Mouse (Mus musculus) ES-E14 (cell line): ENCODE measurements around the gene Golga2. TPM values are rescaled to one million over a fixed set of nuclear protein-coding genes. Genes with fewer than 3 reads are reported as not detected.
A peak's percentile ranks its signal among the peaks of the same experiment; 100 is the strongest.

ENCODE experiments used
- DNase-seq: peaks from one replicate; pipeline ENCODE4 v3.0.0-alpha.2; 2013; ENCODE audit warnings: low read depth, low spot score
- H3K27ac ChIP-seq: 2 replicates; pipeline ENCODE4 v1.5.1; 2012; ENCODE audit warnings: low read depth, mild to moderate bottlenecking, low read length, moderate library complexity, mixed read lengths; ENCODE audit not compliant: poor library complexity, insufficient read depth, severe bottlenecking
- H3K36me3 ChIP-seq: 2 replicates; pipeline ENCODE4 v1.6.1; 2012; ENCODE audit warnings: mild to moderate bottlenecking, low read length, moderate library complexity, mixed read lengths; ENCODE audit not compliant: control insufficient read depth, poor library complexity, insufficient read depth, severe bottlenecking
- H3K4me1 ChIP-seq, 2 experiments: fragments of 150-350 bp in 1 of 2; sonication (generic) in 1 of 2; 2 replicates each; pipeline ENCODE4 v1.6.1; 2012; ENCODE audit warnings: low read length in 2 of 2, mild to moderate bottlenecking in 1 of 2, mixed read lengths in 1 of 2; ENCODE audit not compliant: control insufficient read depth in 2 of 2, insufficient read depth in 2 of 2, poor library complexity in 1 of 2
- H3K4me3 ChIP-seq, 2 experiments: fragments of 150-350 bp in 1 of 2; sonication (generic) in 1 of 2; 2 replicates each; pipeline ENCODE4 v1.5.1; 2012; ENCODE audit warnings: low read length in 2 of 2, low read depth in 1 of 2, mild to moderate bottlenecking in 1 of 2, mixed read lengths in 1 of 2; ENCODE audit not compliant: insufficient read depth in 1 of 2, poor library complexity in 1 of 2, severe bottlenecking in 1 of 2
- H3K9ac ChIP-seq: 2 replicates; pipeline ENCODE4 v1.6.1; 2012; ENCODE audit warnings: low read depth, mild to moderate bottlenecking, low read length, mixed read lengths; ENCODE audit not compliant: poor library complexity, insufficient read depth, severe bottlenecking
- H3K9me3 ChIP-seq: fragments of 150-350 bp; sonication (generic); 2 replicates; pipeline ENCODE4 v1.6.1; 2012; ENCODE audit warnings: low read depth, mild to moderate bottlenecking, low read length; ENCODE audit not compliant: control insufficient read depth, insufficient read depth
- CHD2 ChIP-seq: IDR thresholded peaks from 2 replicates; pipeline ENCODE4 v1.6.1; 2014; ENCODE audit warnings: mild to moderate bottlenecking, low read depth, low read length, inconsistent platforms
- HCFC1 ChIP-seq: IDR thresholded peaks from 2 replicates; pipeline ENCODE4 v1.6.1; 2012; ENCODE audit warnings: low read length, inconsistent platforms, borderline replicate concordance; ENCODE audit not compliant: insufficient read depth
- MAFK ChIP-seq: IDR thresholded peaks from 2 replicates; pipeline ENCODE4 v1.6.1; 2014; ENCODE audit warnings: mild to moderate bottlenecking, low read depth, low read length, inconsistent platforms; ENCODE audit not compliant: insufficient read depth
- ZC3H11A ChIP-seq: IDR thresholded peaks from 2 replicates; pipeline ENCODE4 v1.6.1; 2012; ENCODE audit warnings: low read depth, mild to moderate bottlenecking, inconsistent platforms, low read length, borderline replicate concordance
- ZNF384 ChIP-seq: IDR thresholded peaks from 2 replicates; pipeline ENCODE4 v1.6.1; 2012; ENCODE audit warnings: low read depth, low read length, inconsistent platforms
- in situ Hi-C, 2 experiments: fragments of 600-800 bp; cut with MboI; formaldehyde crosslinking; loops; one replicate each; pipeline ENCODE4 v1.15.1; 2025; ENCODE audit warnings: low sequenced_read_pairs in 2 of 2, inconsistent platforms in 1 of 2; ENCODE audit not compliant: unreplicated experiment in 2 of 2
- total RNA-seq: library from RNA; depleted of rRNA; stranded (reverse); fragments of 300-350 nt; gene quantifications from 2 replicates; pipeline ENCODE4 v1.2.3, GENCODE M21; 2012

Gene Golga2
- total RNA-seq, 1 experiment, result 42.2 TPM

GRCm38 (mm10) chr2:32302952-32303351 lies 15.8 kb downstream of the Golga2 start:
- in situ Hi-C loops, result no loop called here
- no peak for DNase-seq
- no peak overlapping the region for H3K27ac ChIP-seq
- H3K9ac ChIP-seq, result no peak overlapping the region
- H3K9me3 ChIP-seq, result no peaks in the 10 kb centered on the region
- TF ChIP-seq ZNF384 (no peak), MAFK (no peak)
- H3K36me3 ChIP-seq, result peaks cover 46% of the 10 kb centered on the region
- no peak overlapping the region for H3K4me3 ChIP-seq
- H3K4me1 ChIP-seq, result peaks cover 0 to 2% of the 10 kb centered on the region in 2 experiments; a peak in 1 of 4 replicates

DNA sequence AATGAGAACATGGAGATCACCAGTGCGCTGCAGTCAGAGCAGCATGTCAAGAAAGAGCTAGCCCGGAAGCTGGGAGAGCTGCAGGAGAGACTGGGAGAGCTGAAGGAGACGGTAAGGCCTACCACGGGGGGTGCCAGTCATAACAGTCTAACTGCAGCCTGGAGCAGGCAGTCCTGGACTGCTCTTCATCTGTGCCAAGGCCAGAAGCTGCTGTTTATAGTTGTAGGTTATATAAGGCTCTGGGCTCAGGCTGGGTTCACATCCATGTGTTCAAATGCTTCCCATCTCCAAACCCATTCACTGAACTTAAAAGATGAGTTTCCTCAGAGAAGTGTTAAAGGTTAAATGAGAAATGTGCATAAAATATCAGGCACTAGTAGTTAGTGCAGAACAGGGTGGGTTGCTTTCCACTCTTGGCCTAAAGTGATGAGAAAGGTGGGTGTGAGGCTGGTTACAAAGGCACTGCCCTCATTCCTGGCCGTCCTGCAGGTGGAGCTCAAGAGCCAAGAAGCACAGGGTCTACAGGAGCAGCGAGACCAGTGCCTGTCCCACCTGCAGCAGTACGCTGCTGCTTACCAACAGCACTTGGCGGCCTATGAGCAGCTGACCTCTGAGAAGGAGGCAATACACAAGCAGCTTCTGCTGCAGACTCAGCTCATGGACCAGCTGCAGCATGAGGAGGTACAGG lies 17.1 kb downstream of the Golga2 start:
- H3K36me3 ChIP-seq, result peaks cover 48% of the 10 kb centered on the region
- TF ChIP-seq ZNF384, result no peak
- TF ChIP-seq CHD2, result no peak
- no peak for TF ChIP-seq MAFK
- TF ChIP-seq ZC3H11A, result no peak
- H3K4me3 ChIP-seq, result no peak overlapping the region

DNA sequence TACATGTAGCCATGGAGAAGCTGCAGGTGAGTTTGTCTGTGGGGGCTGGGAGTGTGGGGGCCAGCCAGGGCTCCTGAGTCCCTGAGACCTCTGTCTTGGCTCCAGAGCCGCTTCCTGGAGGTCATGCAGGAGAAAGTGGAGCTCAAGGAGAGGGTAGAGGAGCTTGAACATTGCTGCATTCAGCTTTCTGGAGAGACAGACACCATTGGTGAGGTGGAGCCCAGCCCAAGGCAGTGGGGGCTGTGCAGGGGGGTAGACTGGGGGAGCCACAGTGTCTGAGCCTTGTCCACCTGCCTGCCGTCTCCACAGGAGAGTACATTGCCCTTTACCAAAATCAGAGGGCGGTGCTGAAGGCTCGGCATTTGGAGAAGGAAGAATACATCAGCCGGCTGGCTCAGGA lies 18.5 kb downstream of the Golga2 start:
- Histone ChIP-seq H3K9ac (no peak overlapping the region), H3K36me3 (peaks cover 48% of the 10 kb centered on the region), H3K9me3 (no peaks in the 10 kb centered on the region), H3K27ac (no peak overlapping the region), H3K4me3 (no peak overlapping the region), H3K4me1 (peaks cover 0 to 5% of the 10 kb centered on the region in 2 experiments; a peak in 1 of 4 replicates)
- DNase-seq, result no peak
- no peak for TF ChIP-seq HCFC1
- in situ Hi-C loops, result no loop called here

More for the DNA sequence above, 17.1 kb downstream of the Golga2 start:
- no peak overlapping the region for H3K9ac ChIP-seq
- H3K4me1 ChIP-seq, result peaks cover 0 to 2% of the 10 kb centered on the region in 2 experiments; a peak in 1 of 4 replicates
- in situ Hi-C loops, result no loop called here
- no peak overlapping the region for H3K27ac ChIP-seq
- no peaks in the 10 kb centered on the region for H3K9me3 ChIP-seq
- DNase-seq, result peak; percentile 41

GRCm38 (mm10) chr2:32306176-32306575 lies 19.0 kb downstream of the Golga2 start:
- no peak for DNase-seq
- no peak for TF ChIP-seq HCFC1
- TF ChIP-seq ZNF384, result no peak
- TF ChIP-seq MAFK, result no peak
- no peak for TF ChIP-seq ZC3H11A
- TF ChIP-seq CHD2, result no peak
- H3K9ac ChIP-seq, result no peak overlapping the region
- H3K4me1 ChIP-seq, result peaks cover 0 to 5% of the 10 kb centered on the region in 2 experiments; a peak in 1 of 4 replicates
- no peak overlapping the region for H3K4me3 ChIP-seq
- no peaks in the 10 kb centered on the region for H3K9me3 ChIP-seq
- peaks cover 48% of the 10 kb centered on the region for H3K36me3 ChIP-seq
- in situ Hi-C loops, result no loop called here
- H3K27ac ChIP-seq, result no peak overlapping the region

DNA sequence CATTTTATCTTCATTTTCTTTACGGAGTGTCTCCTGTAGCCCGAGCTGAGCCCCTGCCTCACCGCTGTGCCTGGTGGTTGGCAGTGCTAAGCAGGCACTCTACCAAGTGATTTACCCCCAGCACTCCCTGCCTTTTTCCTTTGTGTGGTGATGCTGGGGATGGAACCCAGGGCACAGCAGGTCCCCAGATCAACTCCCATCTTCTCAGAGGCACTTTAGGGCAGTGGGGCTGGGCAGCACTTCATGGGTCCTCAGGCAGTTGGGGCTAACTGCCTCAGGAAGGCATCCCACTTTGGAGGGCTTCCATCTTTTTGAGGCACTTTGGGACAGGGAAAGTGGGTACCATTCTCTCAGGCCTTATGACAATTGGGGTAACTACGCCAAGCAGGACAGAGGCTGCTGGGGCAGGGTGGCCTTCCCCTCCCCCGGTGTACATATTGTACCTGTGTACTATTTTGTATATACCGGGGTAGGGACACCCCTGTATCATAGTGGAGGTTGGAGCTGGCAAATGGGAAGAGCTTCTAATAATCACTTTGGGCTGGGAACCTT lies 20.1 kb downstream of the Golga2 start:
- no peak for DNase-seq
- Histone ChIP-seq H3K9ac (no peak overlapping the region; the same call in 1 of the 2 replicates), H3K4me1 (peaks cover 0 to 8% of the 10 kb centered on the region in 2 experiments; a peak in 2 of 4 replicates), H3K9me3 (no peaks in the 10 kb centered on the region), H3K4me3 (no peak overlapping the region), H3K36me3 (peaks cover 48% of the 10 kb centered on the region), H3K27ac (no peak overlapping the region)
- no peak for TF ChIP-seq MAFK
- in situ Hi-C loops, result no loop called here
